In the genomic region with DNA sequence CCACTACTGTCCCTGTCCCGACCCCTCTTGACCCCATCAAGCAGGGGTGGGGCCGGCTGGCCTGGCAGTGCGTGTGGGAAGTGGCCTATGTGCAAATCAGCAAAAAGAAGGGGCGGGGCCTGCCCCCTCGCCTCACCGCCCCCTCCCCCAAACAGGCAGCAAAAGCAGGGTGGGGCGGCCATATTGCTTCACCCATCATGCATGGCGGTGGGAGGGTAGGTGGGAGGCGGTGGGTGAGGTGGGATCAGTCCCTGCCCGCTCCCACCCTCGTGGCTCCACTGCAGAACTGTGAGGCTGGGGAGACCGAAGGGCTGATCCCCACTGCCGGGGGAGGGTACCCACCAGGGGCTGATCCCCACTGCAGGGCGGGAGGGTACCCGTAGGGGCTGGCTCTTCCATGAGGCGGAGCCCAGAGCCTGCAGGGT, we compare ENCODE assay signal across 9 mouse cellular contexts. TPM values are rescaled to one million over a fixed set of nuclear protein-coding genes. Genes with fewer than 3 reads are reported as not detected.
DNase-seq lines count a peak whose midpoint lies in the region; ATAC-seq and TF ChIP-seq lines count a peak whose summit lies in the region.
"Had no signal": no experiment of that assay in that cellular context is flagged by ENCODE, and none has a peak within 500 bp of the region (broad histone marks: within the 10 kb centered on the region; RNA-seq: fewer than 3 reads in every experiment).

No protein-coding gene starts in this region.

- no peaks in the 10 kb centered on the region for H3K36me3 ChIP-seq in heart, embryonic 15.5 days
- H3K36me3 ChIP-seq in E14TG2a.4 (ENCODE audit: insufficient read depth, low read length) (no peaks in the 10 kb centered on the region), ES-Bruce4 (ENCODE audit: control insufficient read depth, insufficient read depth, low read length, poor library complexity, severe bottlenecking) (no peaks in the 10 kb centered on the region)
- no peaks in the 10 kb centered on the region for H3K36me3 ChIP-seq in limb, embryonic 10.5 days
- no peaks in the 10 kb centered on the region for H3K36me3 ChIP-seq in lung, postnatal 0 days (ENCODE audit: insufficient read depth, low read length)

- no peaks in the 10 kb centered on the region for H3K27me3 ChIP-seq in heart, embryonic 15.5 days
- H3K27me3 ChIP-seq in E14TG2a.4 (ENCODE audit: insufficient read depth, low read length), result peaks cover 9% of the 10 kb centered on the region
- no peaks in the 10 kb centered on the region for H3K27me3 ChIP-seq in ES-Bruce4 (ENCODE audit: control insufficient read depth, insufficient read depth, low read length, poor library complexity, severe bottlenecking)
- H3K27me3 ChIP-seq in limb, embryonic 10.5 days (ENCODE audit: low read depth, poor library complexity, severe bottlenecking), result no peaks in the 10 kb centered on the region
- no peaks in the 10 kb centered on the region for H3K27me3 ChIP-seq in lung, postnatal 0 days (replicated peaks; ENCODE audit: insufficient read depth, low read length)

- 56% methylated on average over 12 of the region's 16 CpGs for WGBS in heart, embryonic 15.5 days
- 40% methylated on average over 16 of the region's 16 CpGs for WGBS in limb, embryonic 10.5 days
- WGBS in lung, postnatal 0 days, result 54% methylated on average over 14 of the region's 16 CpGs

- no peak for DNase-seq in heart, adult 18-20 months
- DNase-seq in limb, embryonic 10.5 days (ENCODE audit: low spot score), result no peak
- DNase-seq in adrenal gland, postnatal 36 days, result no peak
- no peak for DNase-seq in lung, postnatal 0 days (ENCODE audit: low spot score)

- 0 out of 2 replicates have a peak, but pooled peaks have one; percentile 37 for TF ChIP-seq EP300 in ES-Bruce4 (IDR thresholded peaks at IDR 0.05; ENCODE audit: insufficient read depth, low read depth, low read length)
- TF ChIP-seq EP300 in lung, postnatal 0 days (IDR thresholded peaks at IDR 0.05), result no peak

- H3K4me1 ChIP-seq in heart, embryonic 15.5 days (replicated peaks), result peaks cover 29% of the 10 kb centered on the region
- peaks cover 52% of the 10 kb centered on the region for H3K4me1 ChIP-seq in E14TG2a.4 (replicated peaks; ENCODE audit: low read depth, low read length)
- no peaks in the 10 kb centered on the region for H3K4me1 ChIP-seq in ES-Bruce4 (ENCODE audit: control insufficient read depth, insufficient read depth, low read length)
- H3K4me1 ChIP-seq in limb, embryonic 10.5 days, result peaks cover 28% of the 10 kb centered on the region
- H3K4me1 ChIP-seq in lung, postnatal 0 days (ENCODE audit: insufficient read depth, low read depth, low read length), result peaks cover 5% of the 10 kb centered on the region

- H3K9me3 ChIP-seq in heart, embryonic 15.5 days (replicated peaks), result no peaks in the 10 kb centered on the region
- H3K9me3 ChIP-seq in E14TG2a.4 (ENCODE audit: low read length), result no peaks in the 10 kb centered on the region
- H3K9me3 ChIP-seq in ES-Bruce4 (replicated peaks; ENCODE audit: control insufficient read depth, insufficient read depth, low read length, poor library complexity, severe bottlenecking), result no peaks in the 10 kb centered on the region
- no peaks in the 10 kb centered on the region for H3K9me3 ChIP-seq in limb, embryonic 10.5 days (replicated peaks)
- no peaks in the 10 kb centered on the region for H3K9me3 ChIP-seq in lung, postnatal 0 days (ENCODE audit: low read length)

- peak; percentile 65 for TF ChIP-seq POLR2A in ES-Bruce4 (IDR thresholded peaks at IDR 0.05; ENCODE audit: insufficient read depth, low read length)

- no peak overlapping the region for H3K9ac ChIP-seq in heart, embryonic 15.5 days
- peak overlapping the region; percentile 75 for H3K9ac ChIP-seq in ES-Bruce4 (ENCODE audit: low read depth, poor library complexity, severe bottlenecking)
- H3K9ac ChIP-seq in lung, postnatal 0 days (replicated peaks; ENCODE audit: low read depth), result no peak overlapping the region

- TF ChIP-seq CTCF in E14TG2a.4 (conservative IDR thresholded peaks at IDR 0.05; ENCODE audit: low read length) (no peak), ES-Bruce4 (IDR thresholded peaks at IDR 0.05; ENCODE audit: low read depth, low read length) (no peak)
- no peak for TF ChIP-seq CTCF in lung, postnatal 0 days (IDR thresholded peaks at IDR 0.05)

- H3K4me3 ChIP-seq in heart, embryonic 15.5 days, result no peak overlapping the region
- H3K4me3 ChIP-seq in E14TG2a.4 (replicated peaks; ENCODE audit: low read length) (peak overlapping the region; percentile 79), ES-Bruce4 (ENCODE audit: low read depth, low read length) (peak overlapping the region; percentile 81)
- 0 out of 2 replicates have a peak overlapping the region, but pooled peaks have one; percentile 13 for H3K4me3 ChIP-seq in limb, embryonic 10.5 days
- H3K4me3 ChIP-seq in lung, postnatal 0 days (ENCODE audit: low read depth, low read length), result no peak overlapping the region

- no peak overlapping the region for H3K27ac ChIP-seq in heart, embryonic 15.5 days
- no peak overlapping the region for H3K27ac ChIP-seq in ES-Bruce4 (ENCODE audit: insufficient read depth, low read length)
- H3K27ac ChIP-seq in limb, embryonic 10.5 days, result peak overlapping the region; percentile 53
- no peak overlapping the region for H3K27ac ChIP-seq in lung, postnatal 0 days (ENCODE audit: low read length)
- H3K27ac ChIP-seq: macrophage had no signal

- 0 out of 2 replicates have a peak, but pooled peaks have one; percentile 15 for ATAC-seq in heart, embryonic 15.5 days (replicated peaks; ENCODE audit: insufficient number of reproducible peaks, insufficient read depth, low FRiP score, low read depth)
- ATAC-seq in lung, postnatal 0 days, result no peak

- no peak overlapping the region for H3K4me2 ChIP-seq in heart, embryonic 15.5 days
- H3K4me2 ChIP-seq in lung, postnatal 0 days (replicated peaks; ENCODE audit: low read depth, low read length), result no peak overlapping the region

RNA-seq across cellular contexts. Expression of gene Hpn, which starts 1.6 kb away (rescaled TPM):
- polyA plus RNA-seq in heart, embryonic 15.5 days (2015; fragmentation: Nextera tagmentation; extraction: Ambion mirVana), result 1.5 and 4.8 TPM in 2 replicates
- total RNA-seq in heart, adult 18-20 months (2021), result 1 to 10 TPM; 2.2 to 2.4 TPM
- polyA plus RNA-seq in ES-Bruce4 (2011; ENCODE audit: insufficient read depth, insufficient read length, low read depth, missing spikeins), result 27.6 and 28.7 TPM in 2 replicates
- polyA plus RNA-seq in limb, embryonic 10.5 days (2016; fragmentation: Nextera tagmentation; extraction: Ambion mirVana), result 3.1 TPM in 2 replicates
- under 1 TPM; 0.66 to 0.93 TPM for total RNA-seq in adrenal gland, postnatal 36 days (2021)
- 19.5 and 20.5 TPM in 2 replicates for polyA plus RNA-seq in lung, postnatal 0 days (2015; fragmentation: Nextera tagmentation; extraction: Ambion mirVana)

RNA-seq across cellular contexts. Expression of gene Scn1b, which starts 10.1 kb away (rescaled TPM):
- polyA plus RNA-seq in heart, embryonic 15.5 days (2015; fragmentation: Nextera tagmentation; extraction: Ambion mirVana), result 3.7 and 4.0 TPM in 2 replicates
- 10 to 100 TPM; 39.2 to 40.1 TPM for total RNA-seq in heart, adult 18-20 months (2021)
- polyA plus RNA-seq in ES-Bruce4 (2011; ENCODE audit: insufficient read depth, insufficient read length, low read depth, missing spikeins), result 26.1 and 27.5 TPM in 2 replicates
- polyA plus RNA-seq in limb, embryonic 10.5 days (2016; fragmentation: Nextera tagmentation; extraction: Ambion mirVana), result 0.38 and 0.81 TPM in 2 replicates
- total RNA-seq in adrenal gland, postnatal 36 days (2021), result 10 to 100 TPM; 16.5 to 16.7 TPM
- 4.5 and 4.9 TPM in 2 replicates for polyA plus RNA-seq in lung, postnatal 0 days (2015; fragmentation: Nextera tagmentation; extraction: Ambion mirVana)

RNA-seq across cellular contexts. Expression of gene Gramd1a, which starts 39.0 kb away (rescaled TPM):
- 41.4 and 56.8 TPM in 2 replicates for polyA plus RNA-seq in heart, embryonic 15.5 days (2015; fragmentation: Nextera tagmentation; extraction: Ambion mirVana)
- total RNA-seq in heart, adult 18-20 months (2021), result 10 to 100 TPM; 26.6 to 34.5 TPM
- polyA plus RNA-seq in ES-Bruce4 (2011; ENCODE audit: insufficient read depth, insufficient read length, low read depth, missing spikeins), result 52.0 and 54.9 TPM in 2 replicates
- polyA plus RNA-seq in limb, embryonic 10.5 days (2016; fragmentation: Nextera tagmentation; extraction: Ambion mirVana), result 87.3 and 106 TPM in 2 replicates
- total RNA-seq in adrenal gland, postnatal 36 days (2021), result 10 to 100 TPM; 36.7 to 59.1 TPM
- 31.7 and 33.8 TPM in 2 replicates for polyA plus RNA-seq in lung, postnatal 0 days (2015; fragmentation: Nextera tagmentation; extraction: Ambion mirVana)

RNA-seq across cellular contexts. Expression of gene Fxyd3, which starts 40.2 kb away (rescaled TPM):
- 2.6 and 15.2 TPM in 2 replicates for polyA plus RNA-seq in heart, embryonic 15.5 days (2015; fragmentation: Nextera tagmentation; extraction: Ambion mirVana)
- 1 to 10 TPM in 1 of 2 experiments, under 1 TPM in 1; 0.87 to 2.5 TPM for total RNA-seq in heart, adult 18-20 months (2021)
- polyA plus RNA-seq in ES-Bruce4 (2011; ENCODE audit: insufficient read depth, insufficient read length, low read depth, missing spikeins), result 1.9 TPM in 1 of 2 replicates, not detected in the other
- 7.6 and 10.0 TPM in 2 replicates for polyA plus RNA-seq in limb, embryonic 10.5 days (2016; fragmentation: Nextera tagmentation; extraction: Ambion mirVana)
- 1 to 10 TPM; 1.5 to 2.3 TPM for total RNA-seq in adrenal gland, postnatal 36 days (2021)
- 76.1 and 78.1 TPM in 2 replicates for polyA plus RNA-seq in lung, postnatal 0 days (2015; fragmentation: Nextera tagmentation; extraction: Ambion mirVana)
- total RNA-seq: left cerebral cortex, postnatal 36 days had no signal
- polyA plus RNA-seq: macrophage had no signal

RNA-seq across cellular contexts. Expression of gene Lgi4, which starts 57.6 kb away (rescaled TPM):
- polyA plus RNA-seq in heart, embryonic 15.5 days (2015; fragmentation: Nextera tagmentation; extraction: Ambion mirVana), result 0.25 and 0.39 TPM in 2 replicates
- 1 to 10 TPM; 2.1 to 4.1 TPM for total RNA-seq in heart, adult 18-20 months (2021)
- polyA plus RNA-seq in ES-Bruce4 (2011; ENCODE audit: insufficient read depth, insufficient read length, low read depth, missing spikeins), result 0.88 TPM in 1 of 2 replicates, not detected in the other
- polyA plus RNA-seq in limb, embryonic 10.5 days (2016; fragmentation: Nextera tagmentation; extraction: Ambion mirVana), result 0.13 and 0.16 TPM in 2 replicates
- total RNA-seq in adrenal gland, postnatal 36 days (2021), result 1 to 10 TPM; 2.7 to 5.4 TPM
- polyA plus RNA-seq in lung, postnatal 0 days (2015; fragmentation: Nextera tagmentation; extraction: Ambion mirVana), result 0.20 and 0.27 TPM in 2 replicates

Comparison
In these comparisons a context has a peak if more than half of its experiments do, and no peak if none do; other contexts are left out.
1. H3K4me3 ChIP-seq: peak in E14TG2a.4 (single experiment), ES-Bruce4 (single experiment) and limb, embryonic 10.5 days (single experiment); none in heart, embryonic 15.5 days (single experiment) and lung, postnatal 0 days (single experiment).